Mouse (Mus musculus): Measurements from ENCODE around the gene Mmp20.

GRCm38 (mm10) chr9:7708698-7709097 lies 80.7 kb downstream of the Mmp20 start:
- TF ChIP-seq CTCF (IDR thresholded peaks at IDR 0.05; ENCODE audit: borderline replicate concordance, extremely low read depth, insufficient read depth, insufficient read length) (no peak), POLR2A (IDR thresholded peaks at IDR 0.05; ENCODE audit: borderline replicate concordance, extremely low read depth, insufficient read depth, insufficient read length, poor library complexity, severe bottlenecking) (no peak)
